Mouse (Mus musculus) heart, adult 2 months (tissue): ENCODE measurements around the gene Crlf1. TPM values are rescaled to one million over a fixed set of nuclear protein-coding genes. Genes with fewer than 3 reads are reported as not detected.

ENCODE experiments used
- DNase-seq, 2 experiments: peaks; one replicate each; pipeline ENCODE4 v3.0.0; 2021
- H3K27ac ChIP-seq: fragments of 200-600 bp; 2 replicates; pipeline ENCODE4 v1.8.1; 2022
- H3K27me3 ChIP-seq: fragments of 200-500 bp; 2 replicates; pipeline ENCODE4 v1.6.1; 2012; ENCODE audit warnings: mild to moderate bottlenecking, low read length, inconsistent platforms, mixed read lengths; ENCODE audit not compliant: control insufficient read depth, insufficient read depth
- H3K36me3 ChIP-seq: fragments of 200-500 bp; 2 replicates; pipeline ENCODE4 v1.6.1; 2012; ENCODE audit warnings: low read length, inconsistent platforms; ENCODE audit not compliant: control insufficient read depth, insufficient read depth
- H3K4me1 ChIP-seq: fragments of 200-500 bp; 2 replicates; pipeline ENCODE4 v1.6.1; 2011; ENCODE audit warnings: low read length; ENCODE audit not compliant: control insufficient read depth, insufficient read depth
- H3K4me3 ChIP-seq: fragments of 200-600 bp; 2 replicates; pipeline ENCODE4 v1.8.1; 2022
- H3K79me2 ChIP-seq: fragments of 200-500 bp; replicated peaks from 2 replicates; pipeline ENCODE4 v1.6.1; 2012; ENCODE audit warnings: mild to moderate bottlenecking, inconsistent platforms, low read length, moderate library complexity, mixed read lengths; ENCODE audit not compliant: control insufficient read depth, insufficient read depth
- H3K9ac ChIP-seq: fragments of 200-500 bp; 2 replicates; pipeline ENCODE4 v1.6.1; 2012; ENCODE audit warnings: low read depth, mild to moderate bottlenecking, control low read depth, inconsistent platforms, low read length, mixed read lengths
- CTCF ChIP-seq: fragments of 200-600 bp; IDR thresholded peaks from 2 replicates; pipeline ENCODE4 v1.8.1; 2022; ENCODE audit warnings: antibody characterized with exemption, mild to moderate bottlenecking, moderate library complexity
- EP300 ChIP-seq: fragments of 200-500 bp; IDR thresholded peaks from 2 replicates; pipeline ENCODE4 v1.6.1; 2011; ENCODE audit warnings: low read depth, low read length, control low read depth; ENCODE audit not compliant: insufficient read depth
- POLR2A ChIP-seq: fragments of 200-500 bp; IDR thresholded peaks from 2 replicates; pipeline ENCODE4 v1.6.1; 2011; ENCODE audit warnings: mild to moderate bottlenecking, low read depth, low read length, control low read depth; ENCODE audit not compliant: insufficient read depth
- WGBS: fragments of 180-500 bp; shearing (Covaris S2); methylation state at CpG from one replicate; pipeline ENCODE4 v1.1.7; 2018; 5-methylcytosine and 5-hydroxymethylcytosine counted together
- intact Hi-C: fragments of 180-260 bp; cut with DNase I; formaldehyde crosslinking; loops from one replicate; pipeline ENCODE4 v1.15.1; 2025
- polyA plus RNA-seq: library from polyadenylated mRNA; depleted of rRNA; stranded (reverse); fragments of >200 nt; gene quantifications from 2 replicates; pipeline ENCODE4 v1.2.3, GENCODE M21; 2012
- total RNA-seq, 2 experiments: library from RNA; stranded (reverse); gene quantifications; 2 replicates each; pipeline ENCODE4 v1.2.3; 2021

Gene Crlf1
- total and polyA plus RNA-seq, 3 experiments = 0.68 to 2.3 (median 0.89) TPM

- WGBS = 62% methylated on average over 5 of the region's 5 CpGs
- peak overlapping the region; percentile 49 for H3K27ac ChIP-seq
- intact Hi-C loops = loop anchor here (2.0 kb wide), 1 partner anchor 19 kb away; no protein-coding TSS in a partner anchor
- no peak overlapping the region for H3K4me3 ChIP-seq
- H3K79me2 ChIP-seq = no peaks in the 10 kb centered on the region
- DNase-seq = peak in 1 of 2 experiments; percentile 39
- TF ChIP-seq POLR2A (no peak), EP300 (no peak), CTCF (no peak)
- H3K4me1 ChIP-seq = peaks cover 4% of the 10 kb centered on the region; the same call in 1 of the 2 replicates
- H3K27me3 ChIP-seq = no peaks in the 10 kb centered on the region
- H3K36me3 ChIP-seq = no peaks in the 10 kb centered on the region
- H3K9ac ChIP-seq = no peak overlapping the region
These were observed 39.1 kb upstream of the Crlf1 start for GRCm38 (mm10) chr8:70453852-70454251.

GRCm38 (mm10) chr8:70456996-70457395 is 36.0 kb upstream of the Crlf1 start:
- Histone ChIP-seq H3K36me3 (no peaks in the 10 kb centered on the region), H3K79me2 (no peaks in the 10 kb centered on the region), H3K4me3 (no peak overlapping the region), H3K9ac (no peak overlapping the region), H3K4me1 (peaks cover 10% of the 10 kb centered on the region), H3K27me3 (no peaks in the 10 kb centered on the region), H3K27ac (no peak overlapping the region)
- DNase-seq = no peak
- TF ChIP-seq POLR2A (no peak), EP300 (no peak), CTCF (no peak)
- intact Hi-C loops = no loop called here
- 78% methylated on average over 1 of the region's 1 CpGs for WGBS

GRCm38 (mm10) chr8:70457882-70458281 is 35.1 kb upstream of the Crlf1 start:
- intact Hi-C loops = no loop called here
- Histone ChIP-seq H3K79me2 (no peaks in the 10 kb centered on the region), H3K27me3 (no peaks in the 10 kb centered on the region), H3K4me1 (peaks cover 9% of the 10 kb centered on the region), H3K9ac (no peak overlapping the region), H3K4me3 (no peak overlapping the region), H3K27ac (no peak overlapping the region), H3K36me3 (no peaks in the 10 kb centered on the region)
- 85% methylated on average over 6 of the region's 6 CpGs for WGBS
- DNase-seq = no peak
- TF ChIP-seq POLR2A = no peak
- no peak for TF ChIP-seq CTCF

GRCm38 (mm10) chr8:70458462-70458861 is 34.5 kb upstream of the Crlf1 start:
- Histone ChIP-seq H3K27ac (no peak overlapping the region), H3K27me3 (no peaks in the 10 kb centered on the region), H3K9ac (no peak overlapping the region), H3K36me3 (no peaks in the 10 kb centered on the region), H3K4me1 (peaks cover 9% of the 10 kb centered on the region), H3K4me3 (no peak overlapping the region), H3K79me2 (no peaks in the 10 kb centered on the region)
- intact Hi-C loops = no loop called here
- no peak for DNase-seq
- TF ChIP-seq CTCF (no peak), POLR2A (no peak), EP300 (no peak)
- 75% methylated on average over 3 of the region's 3 CpGs for WGBS

- Histone ChIP-seq H3K79me2 (no peaks in the 10 kb centered on the region; the same call in 1 of the 2 replicates), H3K27me3 (no peaks in the 10 kb centered on the region), H3K4me1 (peaks cover 10% of the 10 kb centered on the region), H3K4me3 (no peak overlapping the region), H3K9ac (no peak overlapping the region), H3K36me3 (no peaks in the 10 kb centered on the region), H3K27ac (no peak overlapping the region)
- no peak for DNase-seq
- intact Hi-C loops = no loop called here
- TF ChIP-seq EP300 (no peak), POLR2A (no peak), CTCF (0 out of 2 replicates have a peak, but pooled peaks have one; percentile 21)
- 97% methylated on average over 2 of the region's 2 CpGs for WGBS
These were observed 33.3 kb upstream of the Crlf1 start for GRCm38 (mm10) chr8:70459636-70460035.

- H3K27ac ChIP-seq = no peak overlapping the region
- no peak overlapping the region for H3K9ac ChIP-seq
- 75% methylated on average over 5 of the region's 5 CpGs for WGBS
- H3K36me3 ChIP-seq = no peaks in the 10 kb centered on the region
- no peaks in the 10 kb centered on the region for H3K27me3 ChIP-seq
- TF ChIP-seq POLR2A = no peak
- no peak for TF ChIP-seq EP300
- TF ChIP-seq CTCF = no peak
- H3K4me1 ChIP-seq = peaks cover 10% of the 10 kb centered on the region
- intact Hi-C loops = no loop called here
- no peak overlapping the region for H3K4me3 ChIP-seq
- no peak for DNase-seq
- H3K79me2 ChIP-seq = no peaks in the 10 kb centered on the region; the same call in 1 of the 2 replicates
These were observed 32.8 kb upstream of the Crlf1 start for GRCm38 (mm10) chr8:70460199-70460598.
